Mouse (Mus musculus): ENCODE data around the gene Nrbf2. TPM values are rescaled to one million over a fixed set of nuclear protein-coding genes. Genes with fewer than 3 reads are reported as not detected.

Nrbf2 gene
- polyA plus RNA-seq, 1 experiment, result 11.2 TPM

- H3K27me3 ChIP-seq (ENCODE audit: control insufficient read depth, insufficient read depth, low read length), result no peaks in the 10 kb centered on the region
- H3K4me3 ChIP-seq (ENCODE audit: control insufficient read depth, insufficient read depth, low read length), result no peak overlapping the region
- H3K36me3 ChIP-seq (ENCODE audit: control insufficient read depth, insufficient read depth, low read length), result peaks cover 64% of the 10 kb centered on the region
- DNase-seq, result no peak
- TF ChIP-seq POLR2A (IDR thresholded peaks at IDR 0.05; ENCODE audit: control insufficient read depth, extremely low read depth, insufficient read depth, low read length, poor library complexity), result no peak
- TF ChIP-seq CTCF (IDR thresholded peaks at IDR 0.05; ENCODE audit: borderline replicate concordance, control insufficient read depth, extremely low read depth, insufficient read depth, low read length, poor library complexity), result no peak
- H3K4me1 ChIP-seq (replicated peaks; ENCODE audit: control insufficient read depth, insufficient read depth, low read length), result no peaks in the 10 kb centered on the region
- 88% methylated on average over 6 of the region's 6 CpGs for WGBS
- H3K27ac ChIP-seq (ENCODE audit: control insufficient read depth, insufficient read depth, low read length), result no peak overlapping the region
Measured at GRCm38 (mm10) chr10:67225528-67225927, 59.6 kb downstream of the Nrbf2 start.

- 47% methylated on average over 3 of the region's 4 CpGs for WGBS
- Histone ChIP-seq H3K4me3 (ENCODE audit: control insufficient read depth, insufficient read depth, low read length) (no peak overlapping the region), H3K36me3 (ENCODE audit: control insufficient read depth, insufficient read depth, low read length) (peaks cover 67% of the 10 kb centered on the region), H3K27me3 (ENCODE audit: control insufficient read depth, insufficient read depth, low read length) (no peaks in the 10 kb centered on the region), H3K4me1 (replicated peaks; ENCODE audit: control insufficient read depth, insufficient read depth, low read length) (no peaks in the 10 kb centered on the region), H3K27ac (ENCODE audit: control insufficient read depth, insufficient read depth, low read length) (no peak overlapping the region)
- no peak for DNase-seq
- TF ChIP-seq CTCF (IDR thresholded peaks at IDR 0.05; ENCODE audit: borderline replicate concordance, control insufficient read depth, extremely low read depth, insufficient read depth, low read length, poor library complexity), result no peak
- no peak for TF ChIP-seq POLR2A (IDR thresholded peaks at IDR 0.05; ENCODE audit: control insufficient read depth, extremely low read depth, insufficient read depth, low read length, poor library complexity)
Measured at GRCm38 (mm10) chr10:67223942-67224341, 61.2 kb downstream of the Nrbf2 start.

GRCm38 (mm10) chr10:67221284-67221683 is 63.8 kb downstream of the Nrbf2 start:
- no peaks in the 10 kb centered on the region for H3K27me3 ChIP-seq (ENCODE audit: control insufficient read depth, insufficient read depth, low read length)
- peaks cover 68% of the 10 kb centered on the region for H3K36me3 ChIP-seq (ENCODE audit: control insufficient read depth, insufficient read depth, low read length)
- TF ChIP-seq CTCF (IDR thresholded peaks at IDR 0.05; ENCODE audit: borderline replicate concordance, control insufficient read depth, extremely low read depth, insufficient read depth, low read length, poor library complexity), result no peak
- no peak for TF ChIP-seq POLR2A (IDR thresholded peaks at IDR 0.05; ENCODE audit: control insufficient read depth, extremely low read depth, insufficient read depth, low read length, poor library complexity)
- H3K4me3 ChIP-seq (ENCODE audit: control insufficient read depth, insufficient read depth, low read length), result no peak overlapping the region
- no peak for DNase-seq
- WGBS, result 93% methylated on average over 5 of the region's 5 CpGs
- no peak overlapping the region for H3K27ac ChIP-seq (ENCODE audit: control insufficient read depth, insufficient read depth, low read length)
- no peaks in the 10 kb centered on the region for H3K4me1 ChIP-seq (replicated peaks; ENCODE audit: control insufficient read depth, insufficient read depth, low read length)

DNA sequence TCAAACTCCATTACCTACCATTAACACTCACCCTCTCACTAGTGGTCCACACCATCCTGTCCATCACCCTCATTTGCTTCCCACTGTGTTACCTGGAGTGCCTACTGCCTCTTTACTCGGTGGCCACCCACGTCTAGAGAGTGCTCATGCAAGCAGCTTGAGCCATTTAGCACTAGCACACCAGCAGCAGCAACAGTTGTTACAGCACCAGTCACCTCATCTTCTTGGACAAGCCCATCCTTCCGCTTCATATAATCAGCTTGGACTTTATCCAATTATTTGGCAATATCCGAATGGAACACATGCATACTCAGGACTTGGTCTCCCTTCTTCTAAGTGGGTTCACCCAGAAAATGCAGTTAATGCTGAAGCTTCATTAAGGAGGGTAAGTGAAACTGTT is 64.9 kb downstream of the Nrbf2 start:
- 95% methylated on average over 4 of the region's 4 CpGs for WGBS
- no peak overlapping the region for H3K4me3 ChIP-seq (ENCODE audit: control insufficient read depth, insufficient read depth, low read length)
- no peak overlapping the region for H3K27ac ChIP-seq (ENCODE audit: control insufficient read depth, insufficient read depth, low read length)
- peaks cover 58% of the 10 kb centered on the region for H3K36me3 ChIP-seq (ENCODE audit: control insufficient read depth, insufficient read depth, low read length)
- H3K4me1 ChIP-seq (replicated peaks; ENCODE audit: control insufficient read depth, insufficient read depth, low read length), result no peaks in the 10 kb centered on the region
- H3K27me3 ChIP-seq (ENCODE audit: control insufficient read depth, insufficient read depth, low read length), result no peaks in the 10 kb centered on the region
- TF ChIP-seq POLR2A (IDR thresholded peaks at IDR 0.05; ENCODE audit: control insufficient read depth, extremely low read depth, insufficient read depth, low read length, poor library complexity) (no peak), CTCF (IDR thresholded peaks at IDR 0.05; ENCODE audit: borderline replicate concordance, control insufficient read depth, extremely low read depth, insufficient read depth, low read length, poor library complexity) (no peak)
- no peak for DNase-seq

DNA sequence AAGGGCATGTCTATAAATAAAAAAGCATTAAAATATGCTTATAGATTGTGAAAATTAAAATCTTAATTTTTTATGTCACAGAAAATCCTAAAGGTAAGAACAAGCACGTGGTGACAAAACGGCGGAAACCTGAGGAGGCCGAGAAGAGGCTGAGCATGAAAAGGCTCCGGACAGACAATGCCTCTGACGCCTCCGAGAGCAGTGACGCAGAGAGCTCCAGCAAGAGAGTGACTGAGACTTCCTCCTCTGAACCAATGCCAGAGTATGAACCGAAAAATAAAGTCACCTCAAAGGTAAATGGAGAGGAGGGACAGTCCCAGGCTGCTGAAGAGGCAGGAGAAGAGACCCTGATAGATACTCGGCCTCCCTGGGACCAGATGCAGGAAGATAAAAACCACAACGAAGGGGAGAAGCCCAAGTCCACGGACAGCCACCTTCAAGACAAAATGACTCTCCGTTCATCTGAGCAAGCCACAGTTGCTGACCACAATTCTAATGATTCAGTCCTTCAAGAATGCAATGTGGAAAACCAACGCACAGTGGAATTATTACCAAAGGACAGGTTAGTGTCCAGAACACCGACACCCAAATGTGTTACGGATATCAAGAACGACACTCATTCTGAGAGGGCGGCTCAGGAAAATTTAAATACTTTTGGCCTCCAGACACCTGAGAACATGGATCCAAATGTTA is 66.1 kb downstream of the Nrbf2 start:
- Histone ChIP-seq H3K4me3 (ENCODE audit: control insufficient read depth, insufficient read depth, low read length) (no peak overlapping the region), H3K27ac (ENCODE audit: control insufficient read depth, insufficient read depth, low read length) (no peak overlapping the region), H3K4me1 (replicated peaks; ENCODE audit: control insufficient read depth, insufficient read depth, low read length) (no peaks in the 10 kb centered on the region), H3K36me3 (ENCODE audit: control insufficient read depth, insufficient read depth, low read length) (peaks cover 45% of the 10 kb centered on the region), H3K27me3 (ENCODE audit: control insufficient read depth, insufficient read depth, low read length) (no peaks in the 10 kb centered on the region)
- 78% methylated on average over 18 of the region's 18 CpGs for WGBS
- DNase-seq, result no peak
- TF ChIP-seq POLR2A (IDR thresholded peaks at IDR 0.05; ENCODE audit: control insufficient read depth, extremely low read depth, insufficient read depth, low read length, poor library complexity), result no peak
- TF ChIP-seq CTCF (IDR thresholded peaks at IDR 0.05; ENCODE audit: borderline replicate concordance, control insufficient read depth, extremely low read depth, insufficient read depth, low read length, poor library complexity), result no peak

DNA sequence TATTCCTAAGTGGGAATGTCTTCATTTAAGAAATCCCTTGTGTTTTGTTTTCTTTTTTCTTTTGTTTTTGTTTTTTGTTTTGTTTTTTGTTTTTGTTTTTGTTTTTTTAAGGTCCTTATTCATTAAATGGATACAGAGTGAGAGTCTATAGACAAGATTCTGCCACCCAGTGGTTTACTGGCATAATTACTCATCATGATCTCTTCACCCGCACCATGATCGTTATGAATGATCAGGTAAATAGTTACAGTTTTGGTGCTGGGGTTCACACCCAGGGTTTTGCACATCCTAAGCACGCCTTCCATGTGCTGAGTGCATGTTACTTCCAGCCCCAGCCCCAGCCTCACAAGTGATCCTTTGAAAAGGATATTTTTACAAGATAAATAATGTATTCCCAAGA is 68.2 kb downstream of the Nrbf2 start:
- no peak overlapping the region for H3K4me3 ChIP-seq (ENCODE audit: control insufficient read depth, insufficient read depth, low read length)
- WGBS, result 87% methylated on average over 3 of the region's 3 CpGs
- H3K27ac ChIP-seq (ENCODE audit: control insufficient read depth, insufficient read depth, low read length), result no peak overlapping the region
- no peak for TF ChIP-seq POLR2A (IDR thresholded peaks at IDR 0.05; ENCODE audit: control insufficient read depth, extremely low read depth, insufficient read depth, low read length, poor library complexity)
- no peak for TF ChIP-seq CTCF (IDR thresholded peaks at IDR 0.05; ENCODE audit: borderline replicate concordance, control insufficient read depth, extremely low read depth, insufficient read depth, low read length, poor library complexity)
- H3K4me1 ChIP-seq (replicated peaks; ENCODE audit: control insufficient read depth, insufficient read depth, low read length), result no peaks in the 10 kb centered on the region
- peaks cover 42% of the 10 kb centered on the region for H3K36me3 ChIP-seq (ENCODE audit: control insufficient read depth, insufficient read depth, low read length)
- no peak for DNase-seq
- no peaks in the 10 kb centered on the region for H3K27me3 ChIP-seq (ENCODE audit: control insufficient read depth, insufficient read depth, low read length)

Other genes starting within 250 kb of the Nrbf2 start
- 31.5 and 38.4 TPM in 2 replicates for gene Jmjd1c, start 189.2 kb downstream of the Nrbf2 start, polyA plus RNA-seq (2012; rRNA removed)
- gene Reep3, start 188.4 kb downstream of the Nrbf2 start, polyA plus RNA-seq (2012; rRNA removed), result 12.9 and 13.2 TPM in 2 replicates